ENCODE assay signal across 8 mouse cellular contexts in genomic region chr19:7019191-7019590, GRCm38 (mm10). TPM values are rescaled to one million over a fixed set of nuclear protein-coding genes. Genes with fewer than 3 reads are reported as not detected.
A peak's percentile ranks its signal among the peaks of the same experiment; 100 is the strongest.
DNase-seq lines count a peak whose midpoint lies in the region; ATAC-seq and TF ChIP-seq lines count a peak whose summit lies in the region.

Gene Fermt3, minus strand, starts transcription at chr19:7019469.

- no peak for DNase-seq in kidney, adult 18-20 months
- DNase-seq in heart, postnatal 25 days (ENCODE audit: low spot score), result peak; percentile 39
- DNase-seq in lung, postnatal 36 days, result peak; percentile 86
- DNase-seq in thymus, adult 2 months, result peak; percentile 86
- no peak for DNase-seq in cerebellum, adult 11-12 months
- no peak for DNase-seq in frontal cortex, postnatal 36 days (ENCODE audit: low spot score in 2 of 2)

- intact Hi-C loops in heart, postnatal 25 days (cut with DNase I), result no loop called here

- no peaks in the 10 kb centered on the region for H3K27me3 ChIP-seq in kidney, embryonic 15.5 days
- no peaks in the 10 kb centered on the region for H3K27me3 ChIP-seq in thymus, adult 2 months (ENCODE audit: control insufficient read depth, insufficient read depth, low read length)

- H3K36me3 ChIP-seq in kidney, embryonic 15.5 days, result peaks cover 68% of the 10 kb centered on the region
- H3K36me3 ChIP-seq in thymus, adult 2 months (ENCODE audit: control insufficient read depth, insufficient read depth, low read length), result peaks cover 38% of the 10 kb centered on the region

- no peak within 1 kb of the TSS for H3K9ac ChIP-seq in kidney, embryonic 15.5 days

- WGBS in kidney, embryonic 15.5 days, result 78% methylated on average over 5 of the region's 5 CpGs
- WGBS in thymus, adult 2 months, result 3% methylated on average over 5 of the region's 5 CpGs

- H3K4me2 ChIP-seq in kidney, embryonic 15.5 days, result no peak within 1 kb of the TSS

- H3K4me3 ChIP-seq in kidney, embryonic 15.5 days (replicated peaks), result no peak within 1 kb of the TSS
- H3K4me3 ChIP-seq in brown adipose tissue, adult 24 weeks (ENCODE audit: insufficient read depth, low read depth, low read length), result peak within 1 kb of the TSS; percentile 41
- peak within 1 kb of the TSS; percentile 90 for H3K4me3 ChIP-seq in thymus, adult 2 months (ENCODE audit: control insufficient read depth, insufficient read depth, low read length)

- TF ChIP-seq POLR2A in thymus, adult 2 months (IDR thresholded peaks at IDR 0.05; ENCODE audit: control insufficient read depth, extremely low read depth, insufficient read depth, low read length, poor library complexity), result peak; percentile 68; the same call in 1 of the 2 replicates

- no peak for ATAC-seq in kidney, embryonic 15.5 days (replicated peaks; ENCODE audit: low FRiP score)

- TF ChIP-seq CTCF in thymus, adult 2 months (IDR thresholded peaks at IDR 0.05; ENCODE audit: borderline replicate concordance, control insufficient read depth, extremely low read depth, insufficient read depth, low read length, poor library complexity), result no peak

- H3K27ac ChIP-seq in kidney, embryonic 15.5 days, result peak within 1 kb of the TSS; percentile 13; the same call in 1 of the 2 replicates
- H3K27ac ChIP-seq in brown adipose tissue, adult 24 weeks (replicated peaks; ENCODE audit: low read depth, low read length), result peak within 1 kb of the TSS; percentile 85
- peak within 1 kb of the TSS; percentile 93 for H3K27ac ChIP-seq in thymus, adult 2 months (ENCODE audit: control insufficient read depth, insufficient read depth, low read length)

- H3K4me1 ChIP-seq in kidney, embryonic 15.5 days, result no peaks in the 10 kb centered on the region
- H3K4me1 ChIP-seq in brown adipose tissue, adult 24 weeks (ENCODE audit: control insufficient read depth, insufficient read depth, insufficient read length, low read length), result no peaks in the 10 kb centered on the region
- peaks cover 19% of the 10 kb centered on the region for H3K4me1 ChIP-seq in thymus, adult 2 months (replicated peaks; ENCODE audit: control insufficient read depth, insufficient read depth, low read length)

- H3K9me3 ChIP-seq in kidney, embryonic 15.5 days (replicated peaks), result no peaks in the 10 kb centered on the region

RNA-seq across cellular contexts. Expression of gene Fermt3, which starts in this region (rescaled TPM):
- 6.9 and 8.3 TPM in 2 replicates for polyA plus RNA-seq in kidney, embryonic 15.5 days (2015; fragmentation: Nextera tagmentation; extraction: Ambion mirVana)
- polyA plus RNA-seq in brown adipose tissue, adult 24 weeks (2012; ENCODE audit: insufficient read depth, insufficient read length, missing spikeins), result 2.0 and 2.8 TPM in 2 replicates
- total RNA-seq in heart, postnatal 25 days (2021), result 1 to 10 TPM; 4.4 to 4.7 TPM
- polyA plus RNA-seq in thymus, adult 2 months (2012; rRNA removed), result 345 and 352 TPM in 2 replicates

Comparison
In these comparisons a context has a peak if more than half of its experiments do, and no peak if none do; other contexts are left out.
1. RNA of gene Fermt3 (polyA plus RNA-seq): 345 to 352 TPM in thymus, adult 2 months; 6.9 to 8.3 TPM in kidney, embryonic 15.5 days and 2.0 to 2.8 TPM in brown adipose tissue, adult 24 weeks; every median in the first group is over 10 times any median in the second.
2. H3K27ac ChIP-seq: peak in every context shown above with its lines; median percentile 93 in thymus, adult 2 months; 85 in brown adipose tissue, adult 24 weeks; 13 in kidney, embryonic 15.5 days.
3. DNase-seq: peak in heart, postnatal 25 days (single experiment), lung, postnatal 36 days (single experiment) and thymus, adult 2 months (single experiment); none in kidney, adult 18-20 months (single experiment), cerebellum, adult 11-12 months (single experiment) and frontal cortex, postnatal 36 days (0 of 2).